Mouse (Mus musculus): ENCODE data around the gene Ly6g6f. TPM values are rescaled to one million over a fixed set of nuclear protein-coding genes. Genes with fewer than 3 reads are reported as not detected.
A peak's percentile ranks its signal among the peaks of the same experiment; 100 is the strongest.

The Ly6g6f gene
- polyA plus RNA-seq, 2 experiments = 5.0 to 5.1 TPM

GRCm38 (mm10) chr17:35049561-35050016 is 35.8 kb downstream of the Ly6g6f start, which contains the start of gene Clic1:
Gene Clic1, plus strand, starts transcription at chr17:35049966.
- Histone ChIP-seq H3K4me1 (replicated peaks; ENCODE audit: control insufficient read depth in 2 of 2, insufficient read depth in 2 of 2, low read length in 1 of 2) (peaks cover 51 to 53% of the 10 kb centered on the region in 2 experiments), H3K27me3 (ENCODE audit: control insufficient read depth, insufficient read depth, low read length) (no peaks in the 10 kb centered on the region), H3K9ac (replicated peaks) (peak within 1 kb of the TSS; percentile 89), H3K9me3 (ENCODE audit: control insufficient read depth, low read length) (no peaks in the 10 kb centered on the region), H3K4me3 (ENCODE audit: insufficient read depth in 1 of 2, low read depth in 2 of 2, low read length in 2 of 2) (peak within 1 kb of the TSS; percentile 81 to 93), H3K27ac (peak within 1 kb of the TSS; percentile 81), H3K4me2 (ENCODE audit: low read depth) (peak within 1 kb of the TSS; percentile 98), H3K36me3 (replicated peaks; ENCODE audit: control insufficient read depth, insufficient read depth, low read depth) (peaks cover 25% of the 10 kb centered on the region)
- DNase-seq (ENCODE audit: low read depth in 3 of 3, low spot score in 3 of 3) = peak in 1 of 3 experiments; percentile 60
- ATAC-seq (ENCODE audit: insufficient read depth) = peak; percentile 7; the same call in 1 of the 2 replicates
- TF ChIP-seq CTCF (IDR thresholded peaks at IDR 0.05; ENCODE audit: low read depth) = peak; percentile 47
- no peak for TF ChIP-seq EP300 (IDR thresholded peaks at IDR 0.05; ENCODE audit: low read depth)
- 1% methylated on average over 11 of the region's 11 CpGs for WGBS (ENCODE audit: insufficient replicate concordance)

DNA sequence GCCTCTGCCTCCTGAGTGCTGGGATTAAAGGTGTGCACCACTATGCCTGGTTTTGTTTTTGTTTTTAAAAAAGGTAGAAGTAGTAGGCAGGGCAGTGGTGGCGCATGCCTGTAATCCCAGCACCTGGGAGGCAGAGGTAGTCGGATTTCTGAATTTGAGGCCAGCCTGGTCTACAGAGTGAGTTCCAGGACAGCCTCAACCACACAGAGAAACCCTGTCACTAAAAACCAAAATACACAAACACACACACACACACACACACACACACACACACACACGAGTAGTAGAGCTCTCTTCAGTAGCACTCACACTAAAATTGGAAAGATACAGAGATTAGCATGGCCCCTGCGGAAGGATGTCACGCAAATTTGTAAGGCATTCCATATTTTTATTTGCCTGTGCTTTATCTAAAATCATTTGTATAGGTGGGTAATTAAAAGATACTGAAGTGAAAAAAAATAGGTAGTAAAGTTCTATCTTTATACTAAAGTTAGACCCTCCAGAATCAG is 36.4 kb downstream of the Ly6g6f start:
- Histone ChIP-seq H3K9ac (replicated peaks) (no peak overlapping the region; the same call in 1 of the 2 replicates), H3K27me3 (ENCODE audit: control insufficient read depth, insufficient read depth, low read length) (no peaks in the 10 kb centered on the region), H3K9me3 (ENCODE audit: control insufficient read depth, low read length) (no peaks in the 10 kb centered on the region), H3K4me2 (ENCODE audit: low read depth) (peak overlapping the region; percentile 98), H3K36me3 (replicated peaks; ENCODE audit: control insufficient read depth, insufficient read depth, low read depth) (peaks cover 20% of the 10 kb centered on the region), H3K27ac (peak overlapping the region; percentile 81), H3K4me1 (replicated peaks; ENCODE audit: control insufficient read depth in 2 of 2, insufficient read depth in 2 of 2, low read length in 1 of 2) (peaks cover 57 to 59% of the 10 kb centered on the region in 2 experiments), H3K4me3 (ENCODE audit: insufficient read depth in 1 of 2, low read depth in 2 of 2, low read length in 2 of 2) (peak overlapping the region in 1 of 2 experiments; percentile 81; a peak in 1 of 4 replicates)
- DNase-seq (ENCODE audit: low read depth in 3 of 3, low spot score in 3 of 3) = no peak
- no peak for ATAC-seq (ENCODE audit: insufficient read depth)
- 32% methylated on average over 5 of the region's 5 CpGs for WGBS (ENCODE audit: insufficient replicate concordance)
- no peak for TF ChIP-seq EP300 (IDR thresholded peaks at IDR 0.05; ENCODE audit: low read depth)
- no peak for TF ChIP-seq CTCF (IDR thresholded peaks at IDR 0.05; ENCODE audit: low read depth)

DNA sequence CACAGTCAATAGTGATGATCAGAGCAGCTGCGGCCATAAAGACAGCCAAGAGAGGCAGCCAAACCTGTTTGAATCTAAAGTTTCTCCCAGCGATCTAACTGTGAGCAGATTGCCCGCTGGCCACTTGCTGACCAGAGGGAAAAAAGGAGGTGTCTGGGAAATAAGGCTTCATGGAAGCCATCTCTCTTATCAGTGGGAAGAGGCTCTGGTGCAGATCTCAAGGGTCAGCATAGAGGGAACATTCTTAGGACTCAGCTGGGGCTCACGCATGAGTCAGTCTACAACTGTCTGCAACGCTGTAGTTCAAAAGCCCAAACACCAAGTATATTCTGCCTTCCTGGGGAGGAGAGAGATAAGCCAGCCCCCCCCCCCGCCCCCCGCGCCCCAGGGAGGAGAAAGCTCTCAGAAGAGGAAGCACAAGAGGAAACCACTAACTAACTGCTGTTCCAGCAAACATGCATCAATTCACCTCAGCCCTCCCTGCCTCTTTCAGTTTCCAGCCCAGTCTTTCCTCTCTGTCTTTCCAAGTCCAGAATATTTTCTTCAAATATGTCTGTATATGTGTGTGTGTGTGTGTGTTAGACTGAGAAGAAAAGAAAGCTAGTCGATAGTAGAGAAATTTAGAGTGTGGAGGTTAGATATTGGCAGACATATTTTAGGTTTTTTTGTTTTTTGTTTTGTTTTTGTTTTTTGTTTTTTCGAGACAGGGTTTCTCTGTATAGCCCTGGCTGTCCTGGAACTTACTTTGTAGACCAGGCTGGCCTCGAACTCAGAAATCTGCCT is 37.1 kb downstream of the Ly6g6f start:
- no peaks in the 10 kb centered on the region for H3K9me3 ChIP-seq (ENCODE audit: control insufficient read depth, low read length)
- 3% methylated on average over 11 of the region's 11 CpGs for WGBS (ENCODE audit: insufficient replicate concordance)
- H3K27ac ChIP-seq = peak overlapping the region; percentile 81
- peak overlapping the region; percentile 57 for H3K9ac ChIP-seq (replicated peaks)
- no peaks in the 10 kb centered on the region for H3K27me3 ChIP-seq (ENCODE audit: control insufficient read depth, insufficient read depth, low read length)
- H3K4me2 ChIP-seq (ENCODE audit: low read depth) = peak overlapping the region; percentile 98
- no peak for ATAC-seq (ENCODE audit: insufficient read depth)
- peaks cover 14% of the 10 kb centered on the region for H3K36me3 ChIP-seq (replicated peaks; ENCODE audit: control insufficient read depth, insufficient read depth, low read depth)
- H3K4me3 ChIP-seq (ENCODE audit: insufficient read depth in 1 of 2, low read depth in 2 of 2, low read length in 2 of 2) = peak overlapping the region; percentile 34 to 38
- DNase-seq (ENCODE audit: low read depth in 3 of 3, low spot score in 3 of 3) = no peak
- TF ChIP-seq EP300 (IDR thresholded peaks at IDR 0.05; ENCODE audit: low read depth) = no peak
- no peak for TF ChIP-seq CTCF (IDR thresholded peaks at IDR 0.05; ENCODE audit: low read depth)
- peaks cover 63 to 65% of the 10 kb centered on the region in 2 experiments for H3K4me1 ChIP-seq (replicated peaks; ENCODE audit: control insufficient read depth in 2 of 2, insufficient read depth in 2 of 2, low read length in 1 of 2)

DNA sequence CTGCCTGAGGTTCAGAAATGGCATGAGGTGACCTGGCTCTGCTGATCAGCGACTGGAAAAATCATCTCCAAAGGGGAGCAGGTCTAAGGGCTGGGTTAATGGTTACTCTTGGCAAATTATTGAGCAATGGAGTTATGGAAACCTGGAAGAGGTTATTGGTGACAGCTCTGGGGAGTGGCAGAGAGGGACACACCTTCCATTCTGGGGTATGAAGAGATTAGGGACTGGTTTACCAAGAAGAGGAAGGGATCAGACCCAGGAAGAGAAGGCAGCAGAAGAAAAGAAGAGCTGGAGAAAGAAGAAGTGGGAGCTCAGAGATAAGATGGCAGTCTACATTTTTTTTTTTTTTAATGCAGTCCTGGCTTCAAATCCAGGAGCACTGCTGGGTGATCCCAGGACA is 37.7 kb downstream of the Ly6g6f start:
- Histone ChIP-seq H3K27ac (peak overlapping the region; percentile 81), H3K4me2 (ENCODE audit: low read depth) (peak overlapping the region; percentile 98), H3K27me3 (ENCODE audit: control insufficient read depth, insufficient read depth, low read length) (no peaks in the 10 kb centered on the region), H3K9ac (replicated peaks) (peak overlapping the region; percentile 57), H3K4me1 (replicated peaks; ENCODE audit: control insufficient read depth in 2 of 2, insufficient read depth in 2 of 2, low read length in 1 of 2) (peaks cover 63 to 65% of the 10 kb centered on the region in 2 experiments), H3K36me3 (replicated peaks; ENCODE audit: control insufficient read depth, insufficient read depth, low read depth) (peaks cover 7% of the 10 kb centered on the region), H3K9me3 (ENCODE audit: control insufficient read depth, low read length) (no peaks in the 10 kb centered on the region), H3K4me3 (ENCODE audit: insufficient read depth in 1 of 2, low read depth in 2 of 2, low read length in 2 of 2) (peak overlapping the region; percentile 34 to 38; a peak in 3 of 4 replicates)
- peak in 2 of 3 experiments; percentile 51 to 64 for DNase-seq (ENCODE audit: low read depth in 3 of 3, low spot score in 3 of 3)
- 9% methylated on average over 1 of the region's 1 CpGs for WGBS (ENCODE audit: insufficient replicate concordance)
- ATAC-seq (ENCODE audit: insufficient read depth) = no peak
- TF ChIP-seq EP300 (IDR thresholded peaks at IDR 0.05; ENCODE audit: low read depth) (peak; percentile 14; the same call in 1 of the 2 replicates), CTCF (IDR thresholded peaks at IDR 0.05; ENCODE audit: low read depth) (no peak)
